Mouse (Mus musculus): ENCODE results near the gene Hpca. TPM values are rescaled to one million over a fixed set of nuclear protein-coding genes. Genes with fewer than 3 reads are reported as not detected.

Gene Hpca
- polyA plus RNA-seq, 1 experiment from 2014 or later: 0.31 TPM

- peaks cover 6% of the 10 kb centered on the region; the same call in 1 of the 2 replicates for H3K36me3 ChIP-seq (replicated peaks)
- H3K4me1 ChIP-seq (replicated peaks): peaks cover 36% of the 10 kb centered on the region
- H3K4me3 ChIP-seq (replicated peaks): no peak overlapping the region
- no peak overlapping the region for H3K9ac ChIP-seq
- H3K4me2 ChIP-seq: no peak overlapping the region
- H3K27me3 ChIP-seq: no peaks in the 10 kb centered on the region
- WGBS (ENCODE audit: insufficient replicate concordance): 70% methylated on average over 16 of the region's 16 CpGs
- ATAC-seq (ENCODE audit: insufficient read depth): no peak
- H3K9me3 ChIP-seq (replicated peaks): no peaks in the 10 kb centered on the region
- H3K27ac ChIP-seq (replicated peaks): no peak overlapping the region
Measured at GRCm38 (mm10) chr4:129144401-129145367, 22.8 kb upstream of the Hpca start.

DNA sequence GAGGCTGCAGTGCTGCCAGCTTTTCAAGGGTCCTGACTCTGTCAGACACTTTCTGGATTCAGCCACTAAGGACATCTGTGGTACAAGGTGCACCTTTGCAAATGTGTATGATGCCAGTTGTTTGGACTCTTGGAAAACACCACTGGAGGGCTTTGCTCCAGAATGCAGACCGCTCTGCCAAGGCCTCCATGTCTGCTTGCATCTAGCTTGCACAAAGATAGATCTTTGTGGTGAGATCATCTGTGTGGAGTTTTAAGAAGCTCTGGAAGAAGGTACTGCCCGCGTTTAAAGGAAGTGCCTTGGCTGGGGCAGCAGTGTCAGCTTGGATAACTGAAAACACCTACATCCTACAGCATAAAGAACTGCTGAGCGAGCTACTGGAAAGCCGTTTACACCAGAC is 21.7 kb upstream of the Hpca start:
- Histone ChIP-seq H3K4me1 (replicated peaks) (peaks cover 48% of the 10 kb centered on the region), H3K9me3 (replicated peaks) (no peaks in the 10 kb centered on the region), H3K36me3 (replicated peaks) (0 out of 2 replicates have a peak, but pooled peaks cover 1% of the 10 kb centered on the region), H3K27me3 (peaks cover 8% of the 10 kb centered on the region), H3K9ac (no peak overlapping the region), H3K27ac (replicated peaks) (no peak overlapping the region), H3K4me3 (replicated peaks) (no peak overlapping the region), H3K4me2 (no peak overlapping the region)
- WGBS (ENCODE audit: insufficient replicate concordance): 51% methylated on average over 5 of the region's 5 CpGs
- no peak for ATAC-seq (ENCODE audit: insufficient read depth)

DNA sequence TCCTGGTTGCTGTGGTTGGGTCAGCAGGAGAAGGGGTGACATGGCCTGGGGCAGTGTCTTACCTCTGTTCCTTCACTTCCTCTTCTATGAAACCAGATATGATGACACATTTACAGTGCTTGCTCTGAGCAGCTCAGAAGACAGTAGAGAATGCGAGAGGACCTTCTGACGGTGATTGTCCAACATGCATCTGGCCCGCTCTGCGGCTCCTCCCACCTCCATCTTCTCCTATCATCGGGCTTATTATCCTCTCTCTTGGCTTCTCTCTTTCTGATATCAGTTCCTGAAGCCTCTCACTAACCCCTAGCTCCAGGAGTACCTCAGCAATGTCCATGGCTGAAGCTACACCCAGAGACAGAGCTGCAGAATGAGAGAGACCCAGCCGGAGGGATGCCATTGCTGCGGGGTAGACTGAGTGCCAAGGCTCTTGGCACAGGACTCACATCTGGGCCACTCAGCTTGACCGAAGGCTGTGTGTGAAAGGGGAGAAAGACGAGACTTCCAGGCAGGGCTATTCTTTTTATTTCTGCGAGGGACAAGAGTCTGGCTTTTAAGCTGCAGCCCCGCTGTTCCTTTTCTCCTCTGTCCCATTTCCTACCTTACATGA is 20.7 kb upstream of the Hpca start:
- no peak for ATAC-seq (ENCODE audit: insufficient read depth)
- no peaks in the 10 kb centered on the region for H3K36me3 ChIP-seq (replicated peaks)
- H3K4me3 ChIP-seq (replicated peaks): no peak overlapping the region
- peaks cover 17% of the 10 kb centered on the region for H3K27me3 ChIP-seq
- 61% methylated on average over 11 of the region's 11 CpGs for WGBS (ENCODE audit: insufficient replicate concordance)
- H3K4me1 ChIP-seq (replicated peaks): peaks cover 56% of the 10 kb centered on the region
- no peak overlapping the region for H3K9ac ChIP-seq
- no peak overlapping the region for H3K4me2 ChIP-seq
- peak overlapping the region; percentile 83; the same call in 1 of the 2 replicates for H3K27ac ChIP-seq (replicated peaks)
- no peaks in the 10 kb centered on the region for H3K9me3 ChIP-seq (replicated peaks)

DNA sequence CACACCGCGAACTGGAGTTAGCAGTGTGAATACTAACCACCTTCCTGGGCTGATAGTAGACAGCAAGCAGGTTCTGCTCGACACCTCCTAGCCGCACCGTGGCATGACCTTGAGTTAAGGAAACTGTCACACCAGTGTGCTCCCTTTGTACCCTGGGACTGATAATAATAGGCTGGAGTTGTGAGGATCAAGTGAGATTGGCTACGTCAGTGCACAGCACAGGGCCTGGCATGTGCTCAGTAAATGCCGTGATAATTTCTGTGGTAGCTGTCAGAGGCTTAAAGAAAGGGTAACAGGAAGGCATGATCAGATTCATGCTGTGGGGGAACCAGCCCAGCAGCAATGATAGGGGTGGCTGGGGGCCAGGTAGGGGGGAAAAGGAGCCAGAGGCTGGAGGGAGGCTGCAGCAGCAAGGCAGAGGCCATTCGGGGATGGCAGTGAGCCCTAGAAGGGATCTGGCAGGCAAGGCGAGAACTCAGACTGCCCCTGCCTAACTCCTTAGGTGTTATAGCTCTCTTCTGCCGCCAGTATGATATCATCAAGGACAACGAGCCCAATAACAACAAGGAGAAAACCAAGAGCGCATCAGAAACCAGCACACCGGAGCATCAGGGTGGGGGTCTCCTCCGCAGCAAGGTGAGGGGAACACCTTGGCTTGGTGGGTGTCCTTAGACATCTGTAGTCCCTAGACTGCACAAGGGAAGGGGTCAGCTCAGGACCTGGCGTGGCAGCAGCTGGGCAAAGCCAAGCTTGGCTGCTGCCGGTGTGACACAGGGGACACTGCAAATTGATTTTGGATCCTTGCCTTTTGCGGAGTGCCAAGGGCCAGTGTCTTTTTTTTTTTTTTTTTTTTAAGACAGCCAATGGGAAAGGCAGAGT is 20.0 kb upstream of the Hpca start:
- peak overlapping the region; percentile 62 for H3K4me2 ChIP-seq
- no peaks in the 10 kb centered on the region for H3K36me3 ChIP-seq (replicated peaks)
- H3K9me3 ChIP-seq (replicated peaks): no peaks in the 10 kb centered on the region
- 50% methylated on average over 17 of the region's 17 CpGs for WGBS (ENCODE audit: insufficient replicate concordance)
- no peak overlapping the region for H3K4me3 ChIP-seq (replicated peaks)
- H3K9ac ChIP-seq: peak overlapping the region; percentile 19; the same call in 1 of the 2 replicates
- peaks cover 25% of the 10 kb centered on the region for H3K27me3 ChIP-seq
- H3K27ac ChIP-seq (replicated peaks): peak overlapping the region; percentile 83
- peaks cover 63% of the 10 kb centered on the region for H3K4me1 ChIP-seq (replicated peaks)
- peak; percentile 9; the same call in 1 of the 2 replicates for ATAC-seq (ENCODE audit: insufficient read depth)

- Histone ChIP-seq H3K4me3 (replicated peaks) (no peak overlapping the region), H3K4me1 (replicated peaks) (peaks cover 68% of the 10 kb centered on the region), H3K27me3 (peaks cover 35% of the 10 kb centered on the region), H3K27ac (replicated peaks) (peak overlapping the region; percentile 83), H3K9ac (0 out of 2 replicates have a peak overlapping the region, but pooled peaks have one; percentile 19), H3K4me2 (peak overlapping the region; percentile 62), H3K36me3 (replicated peaks) (no peaks in the 10 kb centered on the region), H3K9me3 (replicated peaks) (no peaks in the 10 kb centered on the region)
- ATAC-seq (ENCODE audit: insufficient read depth): peak; percentile 23; the same call in 1 of the 2 replicates
- WGBS (ENCODE audit: insufficient replicate concordance): 22% methylated on average over 4 of the region's 4 CpGs
Measured at GRCm38 (mm10) chr4:129140808-129141207, 19.0 kb upstream of the Hpca start.

GRCm38 (mm10) chr4:129139642-129140041 is 17.8 kb upstream of the Hpca start:
- WGBS (ENCODE audit: insufficient replicate concordance): 15% methylated on average over 5 of the region's 5 CpGs
- Histone ChIP-seq H3K4me1 (replicated peaks) (peaks cover 68% of the 10 kb centered on the region), H3K9me3 (replicated peaks) (no peaks in the 10 kb centered on the region), H3K27ac (replicated peaks) (peak overlapping the region; percentile 83), H3K9ac (peak overlapping the region; percentile 39; the same call in 1 of the 2 replicates), H3K4me3 (replicated peaks) (peak overlapping the region; percentile 27), H3K4me2 (peak overlapping the region; percentile 62), H3K36me3 (replicated peaks) (no peaks in the 10 kb centered on the region), H3K27me3 (peaks cover 46% of the 10 kb centered on the region)
- ATAC-seq (ENCODE audit: insufficient read depth): peak; percentile 92

- Histone ChIP-seq H3K9me3 (replicated peaks) (no peaks in the 10 kb centered on the region), H3K4me1 (replicated peaks) (peaks cover 66% of the 10 kb centered on the region), H3K27ac (replicated peaks) (no peak overlapping the region), H3K4me3 (replicated peaks) (peak overlapping the region; percentile 52), H3K27me3 (peaks cover 66% of the 10 kb centered on the region), H3K9ac (no peak overlapping the region), H3K36me3 (replicated peaks) (no peaks in the 10 kb centered on the region), H3K4me2 (peak overlapping the region; percentile 75)
- 37% methylated on average over 14 of the region's 14 CpGs for WGBS (ENCODE audit: insufficient replicate concordance)
- no peak for ATAC-seq (ENCODE audit: insufficient read depth)
Measured at GRCm38 (mm10) chr4:129137392-129138321, 15.8 kb upstream of the Hpca start.

DNA sequence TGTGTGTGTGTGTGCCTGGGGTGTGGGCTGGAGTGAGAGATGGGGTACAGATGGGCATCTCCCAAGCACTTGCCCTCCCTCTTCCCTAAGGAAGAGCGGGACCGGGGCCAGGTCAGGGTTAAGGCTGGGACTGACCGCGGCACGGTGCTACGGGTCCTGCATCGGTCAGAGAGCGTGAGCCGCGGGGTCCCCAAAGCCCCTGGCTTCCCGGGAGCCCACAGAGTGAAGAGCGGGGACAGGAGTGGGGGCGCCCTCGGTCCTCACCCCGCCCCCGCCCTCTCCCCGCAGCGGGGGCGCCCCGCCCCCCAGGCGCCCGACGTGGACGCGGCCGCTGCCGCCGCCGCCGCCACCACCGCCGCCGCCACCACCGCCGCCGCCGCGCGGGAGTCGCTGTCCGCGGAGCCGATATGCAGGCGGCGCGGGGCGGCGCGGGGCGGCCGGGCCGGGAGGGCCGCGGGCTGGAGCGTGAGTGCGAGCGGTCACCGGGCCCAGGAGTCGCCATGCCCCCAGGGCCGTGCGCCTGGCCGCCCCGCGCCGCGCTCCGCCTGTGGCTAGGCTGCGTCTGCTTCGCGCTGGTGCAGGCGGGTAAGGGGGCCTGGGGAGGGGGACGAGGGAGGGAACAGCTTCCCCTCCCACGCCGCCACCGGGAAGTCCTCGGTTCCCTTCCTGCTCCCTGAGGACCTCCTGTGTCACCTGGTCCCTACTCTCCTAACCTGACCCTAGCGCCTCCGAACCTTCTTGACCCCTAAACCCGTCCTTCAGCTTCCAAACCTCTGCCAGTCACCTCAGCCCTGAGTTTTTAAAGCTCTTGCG is 14.9 kb upstream of the Hpca start, which contains the start of gene Fndc5:
Gene Fndc5 (plus strand): TSS at position 421 of the 813 bp plus-strand sequence.
- no peaks in the 10 kb centered on the region for H3K9me3 ChIP-seq (replicated peaks)
- H3K9ac ChIP-seq: peak within 1 kb of the TSS; percentile 27; the same call in 1 of the 2 replicates
- peak within 1 kb of the TSS; percentile 52 for H3K4me3 ChIP-seq (replicated peaks)
- WGBS (ENCODE audit: insufficient replicate concordance): 2% methylated on average over 64 of the region's 80 CpGs
- peaks cover 75% of the 10 kb centered on the region for H3K27me3 ChIP-seq
- peaks cover 57% of the 10 kb centered on the region for H3K4me1 ChIP-seq (replicated peaks)
- H3K4me2 ChIP-seq: peak within 1 kb of the TSS; percentile 75
- no peak within 1 kb of the TSS for H3K27ac ChIP-seq (replicated peaks)
- no peaks in the 10 kb centered on the region for H3K36me3 ChIP-seq (replicated peaks)
- ATAC-seq (ENCODE audit: insufficient read depth): no peak

- H3K27ac ChIP-seq (replicated peaks): no peak overlapping the region
- H3K9ac ChIP-seq: peak overlapping the region; percentile 27; the same call in 1 of the 2 replicates
- no peaks in the 10 kb centered on the region for H3K9me3 ChIP-seq (replicated peaks)
- H3K4me3 ChIP-seq (replicated peaks): peak overlapping the region; percentile 52
- H3K36me3 ChIP-seq (replicated peaks): no peaks in the 10 kb centered on the region
- H3K4me1 ChIP-seq (replicated peaks): peaks cover 51% of the 10 kb centered on the region
- peak overlapping the region; percentile 75 for H3K4me2 ChIP-seq
- peaks cover 81% of the 10 kb centered on the region for H3K27me3 ChIP-seq
- 32% methylated on average over 9 of the region's 9 CpGs for WGBS (ENCODE audit: insufficient replicate concordance)
- no peak for ATAC-seq (ENCODE audit: insufficient read depth)
Measured at GRCm38 (mm10) chr4:129136189-129136578, 14.3 kb upstream of the Hpca start.

Measured in liver, embryonic 15.5 days (tissue).